Mouse (Mus musculus) heart, embryonic 11.5 days (tissue): ENCODE measurements around the gene Tmed10. TPM values are rescaled to one million over a fixed set of nuclear protein-coding genes. Genes with fewer than 3 reads are reported as not detected.
A peak's percentile ranks its signal among the peaks of the same experiment; 100 is the strongest.

Experiments used
- ATAC-seq: fragments of 200-750 bp; cut with Nextera tagmentation; replicated peaks from 2 replicates; pipeline ENCODE4 v1.8.0; 2017; ENCODE audit warnings: moderate library complexity; ENCODE audit not compliant: insufficient number of reproducible peaks, low FRiP score, low TSS enrichment
- H3K27ac ChIP-seq: fragments of 300-500 bp; sonication (generic); 2 replicates; pipeline ENCODE4 v1.5.1; 2014; ENCODE audit warnings: mild to moderate bottlenecking, low read depth, low read length
- H3K27me3 ChIP-seq: fragments of 300-500 bp; sonication (generic); 2 replicates; pipeline ENCODE4 v1.6.1; 2014; ENCODE audit warnings: mild to moderate bottlenecking, low read length, mixed read lengths; ENCODE audit not compliant: control insufficient read depth, insufficient read depth
- H3K36me3 ChIP-seq: fragments of 300-500 bp; sonication (generic); 2 replicates; pipeline ENCODE4 v1.6.1; 2014; ENCODE audit warnings: mild to moderate bottlenecking, low read length, moderate library complexity, mixed read lengths; ENCODE audit not compliant: control insufficient read depth, insufficient read depth
- H3K4me1 ChIP-seq: fragments of 300-500 bp; sonication (generic); 2 replicates; pipeline ENCODE4 v1.6.1; 2014; ENCODE audit warnings: low read length; ENCODE audit not compliant: control insufficient read depth, insufficient read depth
- H3K4me2 ChIP-seq: fragments of 300-500 bp; sonication (generic); 2 replicates; pipeline ENCODE4 v1.6.1; 2014; ENCODE audit warnings: mild to moderate bottlenecking, moderate library complexity
- H3K4me3 ChIP-seq: fragments of 300-500 bp; sonication (generic); 2 replicates; pipeline ENCODE4 v1.5.1; 2014; ENCODE audit warnings: low read depth, low read length
- H3K9ac ChIP-seq: fragments of 300-500 bp; sonication (generic); 2 replicates; pipeline ENCODE4 v1.6.1; 2014; ENCODE audit warnings: mild to moderate bottlenecking, low read depth, low read length, moderate library complexity
- H3K9me3 ChIP-seq: fragments of 300-500 bp; sonication (generic); replicated peaks from 2 replicates; pipeline ENCODE4 v1.6.1; 2016; ENCODE audit warnings: low read length; ENCODE audit not compliant: control insufficient read depth
- WGBS: fragments of 180-500 bp; shearing (Covaris S2); extraction: QIAGEN DNeasy Blood & Tissue Kit; methylation state at CpG from one replicate; pipeline ENCODE4 v1.1.7; 2014; ENCODE audit not compliant: insufficient replicate concordance; 5-methylcytosine and 5-hydroxymethylcytosine counted together
- polyA plus RNA-seq: library from polyadenylated mRNA; unstranded; fragments of >200 nt; fragmentation: Nextera tagmentation; extraction: Ambion mirVana; gene quantifications from 2 replicates; pipeline ENCODE4 v1.2.1, GENCODE M21; 2014

Gene Tmed10
- polyA plus RNA-seq: 330 and 334 TPM in 2 replicates

- Histone ChIP-seq H3K27me3 (no peaks in the 10 kb centered on the region), H3K27ac (peak within 1 kb of the TSS; percentile 83), H3K9me3 (no peaks in the 10 kb centered on the region), H3K4me2 (peak within 1 kb of the TSS; percentile 69), H3K9ac (peak within 1 kb of the TSS; percentile 87), H3K4me3 (peak within 1 kb of the TSS; percentile 89), H3K4me1 (peaks cover 10% of the 10 kb centered on the region), H3K36me3 (no peaks in the 10 kb centered on the region)
- under 1% methylated on average over 36 of the region's 37 CpGs for WGBS
- ATAC-seq: peak; percentile 92
These were observed at the start of gene Tmed10 for GRCm38 (mm10) chr12:85374561-85375272. TSS of gene Tmed10 (minus strand) at chr12:85374847.

DNA sequence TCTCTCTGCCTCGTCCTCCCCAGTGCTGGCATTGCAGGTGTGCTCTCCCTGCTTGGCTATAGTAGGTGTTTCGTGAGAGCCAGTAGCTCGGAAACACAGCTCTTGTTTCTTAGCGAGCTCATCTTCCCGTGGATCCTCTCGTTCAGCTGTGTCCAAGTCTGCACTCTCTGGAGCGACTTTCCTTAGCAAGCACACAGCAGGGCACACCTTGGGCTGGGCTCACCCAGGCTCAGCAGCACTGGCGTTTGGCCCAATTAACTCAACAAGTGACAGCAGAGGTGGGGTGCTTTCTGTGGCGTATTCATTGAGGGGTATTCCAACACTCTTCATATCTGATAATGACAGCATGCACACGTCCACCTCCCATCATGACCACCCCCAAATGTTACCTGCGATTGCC, 48.6 kb upstream of the Tmed10 start:
- Histone ChIP-seq H3K9ac (no peak overlapping the region), H3K4me3 (no peak overlapping the region), H3K27ac (no peak overlapping the region), H3K4me2 (no peak overlapping the region), H3K36me3 (no peaks in the 10 kb centered on the region), H3K9me3 (no peaks in the 10 kb centered on the region), H3K27me3 (no peaks in the 10 kb centered on the region), H3K4me1 (peaks cover 13% of the 10 kb centered on the region)
- no peak for ATAC-seq
- 69% methylated on average over 11 of the region's 11 CpGs for WGBS

DNA sequence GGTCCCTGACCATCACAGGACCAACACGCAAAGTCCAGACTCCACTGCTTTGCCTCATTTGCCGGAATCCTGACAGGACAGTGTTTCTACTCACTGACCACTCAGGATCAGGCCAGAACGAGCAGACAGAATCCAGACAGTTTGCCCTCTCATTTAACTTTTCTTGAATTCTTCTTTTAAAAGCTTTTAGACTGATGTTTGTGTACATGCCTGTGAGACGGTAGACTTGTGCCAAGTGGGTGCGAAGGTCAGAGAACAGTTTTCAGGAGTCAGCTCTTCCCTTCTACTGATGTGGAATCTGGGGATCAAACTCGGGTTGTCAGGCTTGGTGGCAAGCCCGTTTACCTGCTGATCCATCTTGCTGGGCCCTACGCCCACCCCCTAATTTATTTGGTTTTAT, 47.9 kb upstream of the Tmed10 start:
- Histone ChIP-seq H3K27me3 (no peaks in the 10 kb centered on the region), H3K36me3 (no peaks in the 10 kb centered on the region), H3K9me3 (no peaks in the 10 kb centered on the region), H3K4me3 (no peak overlapping the region), H3K4me1 (peaks cover 13% of the 10 kb centered on the region), H3K4me2 (no peak overlapping the region), H3K27ac (no peak overlapping the region), H3K9ac (no peak overlapping the region)
- ATAC-seq: no peak
- WGBS: 74% methylated on average over 8 of the region's 8 CpGs

GRCm38 (mm10) chr12:85420945-85421344, 46.3 kb upstream of the Tmed10 start:
- H3K4me3 ChIP-seq: no peak overlapping the region
- no peak for ATAC-seq
- H3K27ac ChIP-seq: no peak overlapping the region
- H3K27me3 ChIP-seq: no peaks in the 10 kb centered on the region
- no peak overlapping the region for H3K4me2 ChIP-seq
- 57% methylated on average over 9 of the region's 9 CpGs for WGBS
- no peak overlapping the region for H3K9ac ChIP-seq
- no peaks in the 10 kb centered on the region for H3K9me3 ChIP-seq
- H3K36me3 ChIP-seq: no peaks in the 10 kb centered on the region
- H3K4me1 ChIP-seq: peaks cover 7% of the 10 kb centered on the region

DNA sequence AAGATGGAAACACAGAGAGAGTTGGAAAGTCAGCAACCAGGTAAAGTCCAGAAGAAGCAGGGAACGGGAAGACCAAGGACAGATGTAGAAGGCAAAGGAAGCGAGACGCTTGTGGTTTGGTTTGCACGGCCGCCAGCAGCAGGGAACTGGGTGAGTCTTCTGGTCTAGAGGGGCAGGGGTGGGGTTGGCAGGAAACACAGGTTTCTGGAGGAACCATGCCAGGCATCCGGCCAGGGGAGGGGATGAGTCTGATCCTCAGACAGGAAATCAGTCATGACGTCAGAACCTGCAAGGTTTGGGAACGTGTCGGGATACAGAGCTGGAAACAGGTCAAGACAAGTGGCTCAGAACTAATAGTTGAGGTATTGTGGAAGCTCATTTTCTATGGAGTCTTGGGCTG, 43.2 kb upstream of the Tmed10 start:
- H3K27ac ChIP-seq: no peak overlapping the region
- 70% methylated on average over 9 of the region's 9 CpGs for WGBS
- no peak for ATAC-seq

DNA sequence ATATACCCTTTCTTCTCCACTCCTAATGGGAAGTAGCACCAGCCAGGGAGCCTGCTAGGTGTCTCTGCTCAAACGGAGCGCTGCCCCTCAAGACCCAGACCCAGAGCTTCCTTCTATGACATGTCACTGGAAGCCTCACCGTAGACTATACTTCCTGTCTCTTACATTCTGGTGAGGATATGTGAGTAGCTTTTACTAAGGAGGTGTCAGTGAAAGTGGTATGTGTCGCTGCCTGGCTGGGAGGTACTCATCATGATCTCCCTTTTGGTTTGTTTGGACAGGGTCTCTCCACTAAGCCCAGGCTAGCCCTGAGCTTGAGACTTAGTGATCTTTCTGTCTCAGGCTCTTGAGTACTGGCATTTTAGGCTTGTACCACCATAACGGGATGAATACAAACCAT, 41.7 kb upstream of the Tmed10 start:
- Histone ChIP-seq H3K9ac (no peak overlapping the region), H3K4me3 (no peak overlapping the region), H3K9me3 (no peaks in the 10 kb centered on the region; the same call in 1 of the 2 replicates), H3K27me3 (no peaks in the 10 kb centered on the region), H3K4me1 (no peaks in the 10 kb centered on the region), H3K36me3 (no peaks in the 10 kb centered on the region), H3K4me2 (no peak overlapping the region), H3K27ac (0 out of 2 replicates have a peak overlapping the region, but pooled peaks have one; percentile 10)
- ATAC-seq: no peak
- WGBS: 70% methylated on average over 5 of the region's 5 CpGs

More for the DNA sequence above, 43.2 kb upstream of the Tmed10 start:
- no peaks in the 10 kb centered on the region for H3K36me3 ChIP-seq
- H3K4me2 ChIP-seq: no peak overlapping the region
- H3K4me3 ChIP-seq: no peak overlapping the region
- H3K9me3 ChIP-seq: no peaks in the 10 kb centered on the region
- H3K27me3 ChIP-seq: no peaks in the 10 kb centered on the region
- H3K4me1 ChIP-seq: no peaks in the 10 kb centered on the region
- no peak overlapping the region for H3K9ac ChIP-seq

DNA sequence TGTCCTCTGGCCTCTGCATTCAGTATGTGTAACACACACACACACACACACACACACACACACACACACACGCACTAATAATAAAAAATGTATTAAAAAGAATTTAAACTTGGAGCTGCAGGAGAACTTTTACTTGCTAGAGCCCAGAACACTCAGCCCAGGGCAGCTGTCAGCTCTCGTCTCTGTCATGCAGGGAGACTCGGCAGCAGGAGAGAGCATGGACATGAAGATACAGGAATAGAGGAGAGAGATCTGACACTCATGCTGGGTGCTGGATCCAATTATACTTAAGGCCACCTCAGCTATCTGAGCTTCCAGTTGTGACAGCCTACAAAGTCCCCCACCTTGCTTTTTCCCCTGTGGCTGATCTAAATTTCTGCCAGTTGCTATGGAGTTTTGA, 41.2 kb upstream of the Tmed10 start:
- H3K4me3 ChIP-seq: no peak overlapping the region
- H3K4me2 ChIP-seq: no peak overlapping the region
- H3K27ac ChIP-seq: no peak overlapping the region
- no peak for ATAC-seq
- H3K9ac ChIP-seq: no peak overlapping the region
- no peaks in the 10 kb centered on the region for H3K27me3 ChIP-seq
- H3K36me3 ChIP-seq: no peaks in the 10 kb centered on the region
- 56% methylated on average over 3 of the region's 3 CpGs for WGBS
- no peaks in the 10 kb centered on the region for H3K4me1 ChIP-seq
- no peaks in the 10 kb centered on the region; the same call in 1 of the 2 replicates for H3K9me3 ChIP-seq

- no peaks in the 10 kb centered on the region; the same call in 1 of the 2 replicates for H3K9me3 ChIP-seq
- H3K9ac ChIP-seq: no peak overlapping the region
- H3K36me3 ChIP-seq: no peaks in the 10 kb centered on the region
- 80% methylated on average over 2 of the region's 2 CpGs for WGBS
- H3K4me3 ChIP-seq: no peak overlapping the region
- H3K27ac ChIP-seq: no peak overlapping the region
- no peaks in the 10 kb centered on the region for H3K27me3 ChIP-seq
- no peak overlapping the region for H3K4me2 ChIP-seq
- ATAC-seq: no peak
- H3K4me1 ChIP-seq: no peaks in the 10 kb centered on the region
These were observed 36.5 kb upstream of the Tmed10 start for GRCm38 (mm10) chr12:85411136-85411535.

DNA sequence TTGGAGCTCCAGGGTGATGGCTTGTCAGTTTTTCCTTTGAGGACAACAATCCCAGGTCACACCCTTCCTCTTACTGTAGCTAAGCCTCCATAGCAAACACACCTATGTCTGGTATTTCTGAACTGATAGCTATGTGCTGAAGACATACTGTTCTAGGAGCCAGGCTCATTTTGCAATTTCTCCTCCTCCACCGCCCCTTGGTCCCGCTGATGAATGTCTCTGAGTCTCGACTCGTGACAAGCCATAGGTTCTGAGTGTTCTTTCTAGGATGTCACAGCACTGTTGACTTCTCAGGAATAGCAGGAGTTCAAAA, 23.3 kb upstream of the Tmed10 start:
- no peak overlapping the region for H3K9ac ChIP-seq
- ATAC-seq: no peak
- H3K36me3 ChIP-seq: no peaks in the 10 kb centered on the region
- no peaks in the 10 kb centered on the region for H3K27me3 ChIP-seq
- WGBS: 59% methylated on average over 4 of the region's 4 CpGs
- H3K4me2 ChIP-seq: no peak overlapping the region
- no peak overlapping the region for H3K4me3 ChIP-seq
- H3K9me3 ChIP-seq: no peaks in the 10 kb centered on the region
- peaks cover 23% of the 10 kb centered on the region for H3K4me1 ChIP-seq
- H3K27ac ChIP-seq: no peak overlapping the region
